Mouse (Mus musculus): ENCODE measurements at regions not wholly inside any gene's neighbourhood (a gene's known extent, or its start where the extent isn't known, plus 50 kb on each side); places are given as distances from the start of the nearest gene placed in this dataset.

- no peak for DNase-seq
These were observed 71.6 kb upstream of the Zc3h12a start for GRCm38 (mm10) chr4:125199281-125199680.

GRCm38 (mm10) chr4:125195901-125196435, 68.3 kb upstream of the Zc3h12a start:
- DNase-seq: no peak

GRCm38 (mm10) chr4:125194722-125195380, 67.2 kb upstream of the Zc3h12a start:
- DNase-seq: no peak

GRCm38 (mm10) chr4:125194298-125194697, 66.7 kb upstream of the Zc3h12a start:
- no peak for DNase-seq

- no peak for DNase-seq
These were observed 64.0 kb upstream of the Zc3h12a start for GRCm38 (mm10) chr4:125191680-125192079.

GRCm38 (mm10) chr4:125191010-125191409, 63.4 kb upstream of the Zc3h12a start:
- no peak for DNase-seq

GRCm38 (mm10) chr4:125189971-125190370, 62.3 kb upstream of the Zc3h12a start:
- DNase-seq: no peak

- DNase-seq: no peak
These were observed 58.6 kb upstream of the Zc3h12a start for GRCm38 (mm10) chr4:125186246-125186645.

- no peak for DNase-seq
These were observed 57.4 kb upstream of the Zc3h12a start for GRCm38 (mm10) chr4:125185076-125185475.

- no peak for DNase-seq
These were observed 53.3 kb upstream of the Zc3h12a start for GRCm38 (mm10) chr4:125180947-125181346.

GRCm38 (mm10) chr4:125178552-125178951, 50.9 kb upstream of the Zc3h12a start:
- no peak for DNase-seq

GRCm38 (mm10) chr4:125177666-125178065, 50.0 kb upstream of the Zc3h12a start:
- DNase-seq: no peak
